ENCODE assay signal across 8 mouse cellular contexts in the genomic region with DNA sequence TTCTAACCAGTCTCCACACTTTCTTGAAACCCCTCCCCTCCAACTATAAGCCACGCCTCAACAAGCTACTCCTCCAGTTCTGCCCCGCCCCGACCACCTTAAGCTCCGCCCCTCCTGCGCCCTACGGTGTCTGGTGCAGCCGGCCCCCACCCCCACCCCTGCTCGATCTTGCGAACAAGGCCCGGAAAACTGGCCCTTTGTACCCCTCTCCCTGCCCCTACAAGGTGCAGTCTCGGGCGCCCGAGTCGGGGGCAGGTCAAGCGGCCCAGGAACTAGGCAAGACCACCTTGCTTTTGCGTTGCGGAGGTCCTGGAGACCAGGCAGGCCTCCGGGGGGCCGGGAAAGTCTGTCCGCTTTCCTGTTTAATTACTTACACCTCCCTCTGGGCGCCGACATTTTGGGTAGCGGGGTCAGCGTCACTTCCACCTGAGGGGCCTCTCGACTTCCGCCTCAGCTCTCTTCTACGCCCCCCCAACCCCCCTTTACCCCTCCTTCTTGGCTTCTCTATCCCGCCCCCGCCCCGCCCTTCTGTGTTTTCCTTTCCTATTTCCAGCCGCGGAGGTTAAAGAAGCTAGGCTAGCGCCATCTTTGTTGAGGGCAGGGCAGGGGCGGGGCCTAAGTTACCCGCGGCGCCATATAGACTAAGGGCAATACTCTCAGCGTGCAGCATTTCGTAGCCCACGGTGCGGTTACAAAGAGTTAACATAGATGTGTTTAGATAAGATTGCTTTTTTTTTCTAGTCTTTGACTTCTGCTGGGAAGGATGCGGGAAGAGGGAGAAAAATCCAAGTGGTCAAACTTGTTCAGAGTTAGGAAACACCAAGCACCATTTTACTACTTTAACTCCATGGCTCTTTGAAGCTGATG. TPM values are rescaled to one million over a fixed set of nuclear protein-coding genes. Genes with fewer than 3 reads are reported as not detected.
DNase-seq lines count a peak whose midpoint lies in the region; ATAC-seq and TF ChIP-seq lines count a peak whose summit lies in the region.

A gene (plus strand): TSS at position 165 of the 867 bp plus-strand sequence.
A gene (minus strand): TSS at position 447 of the 867 bp plus-strand sequence.

- peaks cover 58% of the 10 kb centered on the region for H3K4me1 ChIP-seq in erythroblast, embryonic 14.5 days (ENCODE audit: control insufficient read depth)
- 0 out of 2 replicates have a peak, but pooled peaks cover 2% of the 10 kb centered on the region for H3K4me1 ChIP-seq in heart, embryonic 11.5 days (ENCODE audit: control insufficient read depth, insufficient read depth, low read length)
- peaks cover 21% of the 10 kb centered on the region for H3K4me1 ChIP-seq in kidney, embryonic 16.5 days (ENCODE audit: insufficient read depth, low read length)
- H3K4me1 ChIP-seq in liver, adult 2 months (ENCODE audit: control insufficient read depth, insufficient read depth, low read length), result peaks cover 1% of the 10 kb centered on the region; the same call in 1 of the 2 replicates

- H3K27ac ChIP-seq in heart, embryonic 11.5 days (ENCODE audit: low read depth, low read length), result peak within 1 kb of the TSS; percentile 99
- H3K27ac ChIP-seq in kidney, embryonic 16.5 days (ENCODE audit: low read length), result peak within 1 kb of the TSS; percentile 99
- peak within 1 kb of the TSS; percentile 99 for H3K27ac ChIP-seq in liver, adult 2 months (replicated peaks; ENCODE audit: insufficient read depth, low read depth, low read length)

- peak within 1 kb of the TSS; percentile 96 for H3K9ac ChIP-seq in heart, embryonic 11.5 days (ENCODE audit: low read depth, low read length)
- peak within 1 kb of the TSS; percentile 95 for H3K9ac ChIP-seq in kidney, embryonic 16.5 days (replicated peaks; ENCODE audit: low read length)
- peak within 1 kb of the TSS; percentile 98 for H3K9ac ChIP-seq in liver, adult 2 months (ENCODE audit: low read depth, low read length)

- H3K9me3 ChIP-seq in erythroblast, embryonic 14.5 days (ENCODE audit: control insufficient read depth, low read length), result peaks cover 12% of the 10 kb centered on the region
- no peaks in the 10 kb centered on the region for H3K9me3 ChIP-seq in heart, embryonic 11.5 days (replicated peaks; ENCODE audit: control insufficient read depth, low read length)
- H3K9me3 ChIP-seq in kidney, embryonic 16.5 days (ENCODE audit: low read length), result no peaks in the 10 kb centered on the region

- H3K27me3 ChIP-seq in erythroblast, embryonic 14.5 days (ENCODE audit: control insufficient read depth), result no peaks in the 10 kb centered on the region
- no peaks in the 10 kb centered on the region for H3K27me3 ChIP-seq in heart, embryonic 11.5 days (ENCODE audit: control insufficient read depth, insufficient read depth, low read length)
- no peaks in the 10 kb centered on the region for H3K27me3 ChIP-seq in kidney, embryonic 16.5 days (ENCODE audit: insufficient read depth, low read length)
- H3K27me3 ChIP-seq in liver, adult 2 months (ENCODE audit: control insufficient read depth, insufficient read depth, low read length), result no peaks in the 10 kb centered on the region
- no peaks in the 10 kb centered on the region for H3K27me3 ChIP-seq in myocyte (ENCODE audit: control insufficient read depth, insufficient read depth, insufficient read length)
- H3K27me3 ChIP-seq in splenic B cell, adult 2 months (ENCODE audit: control insufficient read depth, insufficient read depth, low read length, poor library complexity, severe bottlenecking), result no peaks in the 10 kb centered on the region

- H3K4me3 ChIP-seq in erythroblast, embryonic 14.5 days (replicated peaks), result peak within 1 kb of the TSS; percentile 91
- H3K4me3 ChIP-seq in heart, embryonic 11.5 days (ENCODE audit: low read depth, low read length), result peak within 1 kb of the TSS; percentile 83
- H3K4me3 ChIP-seq in kidney, embryonic 16.5 days (ENCODE audit: low read length), result peak within 1 kb of the TSS; percentile 86
- peak within 1 kb of the TSS; percentile 99 for H3K4me3 ChIP-seq in liver, adult 2 months (ENCODE audit: insufficient read depth, low read depth, low read length)
- peak within 1 kb of the TSS; percentile 74 for H3K4me3 ChIP-seq in myocyte

- peak; percentile 81 for ATAC-seq in heart, embryonic 11.5 days (replicated peaks; ENCODE audit: insufficient number of reproducible peaks, low FRiP score, low TSS enrichment)
- peak; percentile 81 for ATAC-seq in kidney, embryonic 16.5 days (ENCODE audit: low FRiP score, low TSS enrichment)

- peaks cover 2% of the 10 kb centered on the region; the same call in 1 of the 2 replicates for H3K79me2 ChIP-seq in liver, adult 2 months (ENCODE audit: control insufficient read depth, insufficient read depth, low read length)
- H3K79me2 ChIP-seq in myocyte (ENCODE audit: control insufficient read depth, insufficient read depth), result peaks cover 22% of the 10 kb centered on the region

- H3K4me2 ChIP-seq in heart, embryonic 11.5 days, result peak within 1 kb of the TSS; percentile 78
- H3K4me2 ChIP-seq in kidney, embryonic 16.5 days (replicated peaks; ENCODE audit: low read depth, low read length), result peak within 1 kb of the TSS; percentile 73
- peak within 1 kb of the TSS; percentile 95 for H3K4me2 ChIP-seq in myocyte (ENCODE audit: low read depth)

- no peak for TF ChIP-seq CTCF in brain, embryonic 14.5 days (IDR thresholded peaks at IDR 0.05; ENCODE audit: borderline replicate concordance, extremely low read depth, insufficient read depth, insufficient read length)
- TF ChIP-seq CTCF in liver, adult 2 months (IDR thresholded peaks at IDR 0.05; ENCODE audit: low read depth, low read length), result no peak

- peaks cover 55% of the 10 kb centered on the region for H3K36me3 ChIP-seq in erythroblast, embryonic 14.5 days (ENCODE audit: control insufficient read depth)
- H3K36me3 ChIP-seq in heart, embryonic 11.5 days (ENCODE audit: control insufficient read depth, insufficient read depth, low read length), result peaks cover 26% of the 10 kb centered on the region
- peaks cover 42% of the 10 kb centered on the region for H3K36me3 ChIP-seq in kidney, embryonic 16.5 days (ENCODE audit: insufficient read depth, low read length)
- peaks cover 12% of the 10 kb centered on the region for H3K36me3 ChIP-seq in liver, adult 2 months (ENCODE audit: control insufficient read depth, insufficient read depth, low read length)
- peaks cover 6% of the 10 kb centered on the region for H3K36me3 ChIP-seq in myocyte (ENCODE audit: control insufficient read depth, insufficient read depth)
- H3K36me3 ChIP-seq in splenic B cell, adult 2 months (ENCODE audit: control insufficient read depth, insufficient read depth, low read length, poor library complexity, severe bottlenecking), result peaks cover 16% of the 10 kb centered on the region

- peak within 1 kb of the TSS; percentile 66 for H3ac ChIP-seq in myocyte (ENCODE audit: control insufficient read depth, insufficient read length)

- TF ChIP-seq POLR2A in brain, embryonic 14.5 days (IDR thresholded peaks at IDR 0.05; ENCODE audit: borderline replicate concordance, extremely low read depth, insufficient read depth, insufficient read length, poor library complexity, severe bottlenecking), result peak; percentile 20; the same call in 1 of the 2 replicates
- peak; percentile 32; the same call in 1 of the 2 replicates for TF ChIP-seq POLR2A in liver, adult 2 months (IDR thresholded peaks at IDR 0.05; ENCODE audit: extremely low read depth, insufficient read depth, low read length)
- TF ChIP-seq POLR2A in myocyte (IDR thresholded peaks at IDR 0.05; ENCODE audit: insufficient read length, low read depth), result no peak

- peak; percentile 98 to 99 for DNase-seq in B cell, adult 2 months
- peak; percentile 99 for DNase-seq in brain, embryonic 14.5 days (ENCODE audit: low read depth)
- peak; percentile 87 for DNase-seq in liver, adult 2 months (ENCODE audit: extremely low read depth, low read depth, low spot score)
- DNase-seq in splenic B cell, adult 2 months (ENCODE audit: low read depth, low spot score), result peak; percentile 98

- WGBS in heart, embryonic 11.5 days (ENCODE audit: insufficient replicate concordance), result 0% methylated on average over 42 of the region's 42 CpGs
- 0% methylated on average over 41 of the region's 42 CpGs for WGBS in kidney, embryonic 16.5 days
- WGBS in liver, adult 2 months, result under 1% methylated on average over 42 of the region's 42 CpGs

TF ChIP-seq in myocyte, 11 proteins besides CTCF, POLR2A, EP300 and RAD21:
- TF ChIP-seq POLR2AphosphoS2 (IDR thresholded peaks at IDR 0.05; ENCODE audit: insufficient read length, low read depth) (peak; percentile 4), TCF12 (IDR thresholded peaks at IDR 0.05; ENCODE audit: insufficient read depth, poor library complexity, severe bottlenecking) (no peak)

RNA-seq across cellular contexts. Expression of the first gene that starts in this region (rescaled TPM):
- polyA plus RNA-seq in brain, embryonic 14.5 days (2012; rRNA removed), result 11.9 and 18.0 TPM in 2 replicates
- polyA plus RNA-seq in erythroblast, embryonic 14.5 days (2012), result 6.2 and 8.1 TPM in 2 replicates
- 10.2 and 11.0 TPM in 2 replicates for polyA plus RNA-seq in heart, embryonic 11.5 days (2014; fragmentation: Nextera tagmentation; extraction: Ambion mirVana)
- polyA plus RNA-seq in kidney, embryonic 16.5 days (2015; fragmentation: Nextera tagmentation; extraction: Ambion mirVana), result 14.4 and 15.2 TPM in 2 replicates
- total RNA-seq in liver, adult 2 months (2014; rRNA removed), result 6.7 and 10.7 TPM in 2 replicates
- 38.3 and 41.1 TPM in 2 replicates for polyA plus RNA-seq in liver, adult 2 months (2012; rRNA removed)
- polyA plus RNA-seq in myocyte (2012; fragmentation: generic; extraction: Trizol), result 15.7 TPM

RNA-seq across cellular contexts. Expression of the second gene that starts in this region (rescaled TPM):
- polyA plus RNA-seq in brain, embryonic 14.5 days (2012; rRNA removed), result 49.9 and 54.5 TPM in 2 replicates
- polyA plus RNA-seq in erythroblast, embryonic 14.5 days (2012), result 3.5 and 6.0 TPM in 2 replicates
- polyA plus RNA-seq in heart, embryonic 11.5 days (2014; fragmentation: Nextera tagmentation; extraction: Ambion mirVana), result 25.5 and 25.9 TPM in 2 replicates
- polyA plus RNA-seq in kidney, embryonic 16.5 days (2015; fragmentation: Nextera tagmentation; extraction: Ambion mirVana), result 41.9 and 44.2 TPM in 2 replicates
- total RNA-seq in liver, adult 2 months (2014; rRNA removed), result 6.2 and 6.8 TPM in 2 replicates
- polyA plus RNA-seq in liver, adult 2 months (2012; rRNA removed), result 18.0 and 19.3 TPM in 2 replicates
- polyA plus RNA-seq in myocyte (2012; fragmentation: generic; extraction: Trizol), result 22.8 TPM

Comparison
In these comparisons a context has a peak if more than half of its experiments do, and no peak if none do; other contexts are left out.
1. Peak in every context shown above with its lines: DNase-seq, ATAC-seq, H3K4me3 ChIP-seq and H3K27ac ChIP-seq.